Mouse (Mus musculus) CH12F3 (cell line): Measurements from ENCODE around the gene Gm20518.

ENCODE experiments used
- in situ Hi-C: fragments of 300-500 bp; cut with MboI; formaldehyde crosslinking; loops from 2 replicates; pipeline ENCODE4 v1.14.3; 2020; ENCODE audit warnings: low sequenced_read_pairs

Gm20518 gene

GRCm38 (mm10) chr16:17896091-17896490, 4.6 kb upstream of the Gm20518 start:
- in situ Hi-C loops: no loop called here

DNA sequence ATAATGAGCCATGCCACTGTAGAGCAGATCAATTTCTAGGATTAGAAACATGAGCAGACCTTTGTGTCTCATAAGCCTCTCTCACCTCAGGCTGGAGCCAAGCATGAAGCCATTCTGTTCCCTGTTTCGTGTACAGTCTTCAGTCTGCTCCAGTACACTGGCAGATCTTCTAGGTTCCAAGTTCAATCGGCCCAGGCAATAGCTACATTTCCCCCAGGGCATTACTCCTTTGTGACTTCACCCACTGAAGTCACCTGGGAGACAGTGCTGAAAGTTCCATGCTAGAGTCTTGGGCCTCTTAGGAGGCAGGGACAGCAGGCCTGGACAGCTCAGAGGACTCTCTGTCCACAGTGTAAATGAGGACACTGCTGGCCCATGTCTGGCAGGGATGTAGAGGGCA, 2.5 kb upstream of the Gm20518 start, which contains the start of gene Tssk1:
TSS of gene Tssk1 (plus strand) at position 301 of the 400 bp plus-strand sequence.
- in situ Hi-C loops: no loop called here

GRCm38 (mm10) chr16:17892606-17893005, 1.1 kb upstream of the Gm20518 start:
- in situ Hi-C loops: no loop called here

- in situ Hi-C loops: no loop called here
Measured at GRCm38 (mm10) chr16:17890917-17891566, 429 bp downstream of the Gm20518 start.

- in situ Hi-C loops: no loop called here
Measured at GRCm38 (mm10) chr16:17890342-17890727, 1.1 kb downstream of the Gm20518 start.

- in situ Hi-C loops: no loop called here
Measured at GRCm38 (mm10) chr16:17889689-17890341, 1.7 kb downstream of the Gm20518 start.

- in situ Hi-C loops: no loop called here
Measured at GRCm38 (mm10) chr16:17884116-17884515, 7.4 kb downstream of the Gm20518 start.

- in situ Hi-C loops: no loop called here
Measured at GRCm38 (mm10) chr16:17882196-17882595, 9.3 kb downstream of the Gm20518 start.

- in situ Hi-C loops: no loop called here
Measured at GRCm38 (mm10) chr16:17879571-17879970, 11.9 kb downstream of the Gm20518 start.

GRCm38 (mm10) chr16:17876096-17876495, 15.4 kb downstream of the Gm20518 start:
- in situ Hi-C loops: no loop called here

GRCm38 (mm10) chr16:17875174-17875573, 16.3 kb downstream of the Gm20518 start:
- in situ Hi-C loops: no loop called here

DNA sequence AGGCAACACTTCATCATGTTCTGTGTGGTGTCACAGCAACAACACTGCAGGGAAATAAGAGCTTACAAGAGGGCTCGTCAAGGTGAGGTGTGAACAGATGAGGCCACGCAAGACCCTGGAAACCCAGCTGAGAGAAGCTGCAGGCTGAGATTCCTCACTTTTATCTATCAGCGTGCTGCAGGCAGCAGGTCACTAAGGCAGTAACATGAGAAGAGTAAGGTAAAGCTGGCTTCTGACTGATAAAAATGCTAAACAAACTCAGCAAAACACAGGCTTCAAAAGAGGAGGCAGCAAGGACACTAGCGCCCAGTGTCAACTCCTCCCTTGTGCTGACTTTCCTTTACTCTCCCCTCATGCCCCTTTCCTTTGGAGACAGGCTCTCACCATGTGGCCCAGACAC, 18.5 kb downstream of the Gm20518 start:
- in situ Hi-C loops: no loop called here

DNA sequence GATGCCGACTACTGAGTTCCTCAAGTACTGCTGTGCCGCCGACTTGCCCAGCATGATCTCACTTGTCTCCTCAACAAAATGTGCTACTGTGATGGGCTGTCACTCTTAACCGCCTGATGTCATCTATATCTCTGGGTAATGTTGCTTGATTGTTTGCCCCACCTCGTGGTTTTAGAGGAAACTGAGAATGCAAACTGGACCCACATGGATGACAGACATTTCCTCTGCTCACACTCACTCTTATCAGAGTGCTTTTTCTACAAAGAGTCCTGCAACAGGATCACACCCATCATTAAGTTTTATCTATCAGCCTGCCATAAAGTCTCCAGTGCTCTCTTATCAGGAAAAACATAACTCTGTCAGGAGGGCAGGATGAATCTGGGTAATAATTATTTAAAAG, 20.2 kb downstream of the Gm20518 start:
- in situ Hi-C loops: no loop called here

DNA sequence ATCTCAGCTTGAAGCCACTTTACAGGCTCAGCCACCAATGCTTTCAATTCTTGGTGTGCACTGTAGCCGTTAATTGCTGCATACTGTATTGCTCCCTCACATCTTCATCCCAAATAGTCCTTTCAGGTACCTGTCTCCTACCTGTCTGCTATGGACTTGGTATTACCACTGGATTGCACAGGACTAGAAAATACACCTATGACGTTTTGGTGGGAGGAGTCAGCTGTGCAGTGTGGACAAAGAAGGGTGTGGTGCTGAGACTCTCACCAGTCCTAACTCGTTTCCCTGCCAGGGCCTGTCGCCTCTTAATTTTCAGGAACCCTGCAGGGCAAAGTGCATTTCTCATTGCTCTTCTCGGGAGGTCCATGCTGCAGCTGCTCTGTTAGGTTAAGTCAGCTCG, 25.7 kb downstream of the Gm20518 start:
- in situ Hi-C loops: no loop called here

GRCm38 (mm10) chr16:17865293-17865692, 26.2 kb downstream of the Gm20518 start:
- in situ Hi-C loops: no loop called here

DNA sequence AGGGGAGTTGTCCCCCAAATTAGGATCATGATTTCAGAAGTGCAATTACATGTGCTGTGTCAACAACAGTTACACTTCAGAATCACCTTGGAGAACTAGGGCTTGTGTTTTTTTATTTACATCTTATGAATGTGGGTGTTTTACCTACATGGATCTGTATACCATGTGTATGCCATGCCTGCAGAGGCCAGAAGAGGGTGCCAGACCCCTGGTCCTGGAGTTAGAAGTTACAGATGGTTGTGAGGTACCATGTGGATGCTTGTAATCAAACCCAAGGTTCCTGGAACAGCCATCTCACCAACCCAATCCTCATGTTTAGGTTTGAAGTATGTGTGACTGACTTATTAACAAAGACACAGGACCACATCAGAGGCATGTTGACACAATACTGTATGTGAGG, 32.9 kb downstream of the Gm20518 start:
- in situ Hi-C loops: no loop called here

DNA sequence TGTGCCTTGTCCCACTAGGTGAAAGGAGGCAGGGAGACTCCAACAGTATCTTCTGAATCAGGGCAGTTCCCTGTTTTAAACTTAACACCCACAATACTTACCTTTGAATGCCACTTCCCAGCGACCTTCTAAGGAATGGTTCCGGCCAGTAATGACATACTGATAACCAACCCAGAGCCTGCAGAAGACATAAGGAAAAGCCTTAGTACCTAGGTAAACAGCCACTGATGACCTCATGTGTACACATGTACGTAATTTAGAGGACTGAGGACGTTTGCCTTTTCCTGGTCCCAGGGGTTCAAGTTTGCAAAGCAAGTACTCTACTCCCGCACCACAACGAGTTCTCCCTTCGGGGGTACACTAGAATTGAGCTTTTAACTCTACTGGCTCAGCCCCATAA, 34.3 kb downstream of the Gm20518 start:
- in situ Hi-C loops: no loop called here

GRCm38 (mm10) chr16:17853263-17853662, 38.2 kb downstream of the Gm20518 start:
- in situ Hi-C loops: no loop called here

GRCm38 (mm10) chr16:17851860-17852259, 39.6 kb downstream of the Gm20518 start:
- in situ Hi-C loops: no loop called here

GRCm38 (mm10) chr16:17851331-17851730, 40.1 kb downstream of the Gm20518 start:
- in situ Hi-C loops: no loop called here

DNA sequence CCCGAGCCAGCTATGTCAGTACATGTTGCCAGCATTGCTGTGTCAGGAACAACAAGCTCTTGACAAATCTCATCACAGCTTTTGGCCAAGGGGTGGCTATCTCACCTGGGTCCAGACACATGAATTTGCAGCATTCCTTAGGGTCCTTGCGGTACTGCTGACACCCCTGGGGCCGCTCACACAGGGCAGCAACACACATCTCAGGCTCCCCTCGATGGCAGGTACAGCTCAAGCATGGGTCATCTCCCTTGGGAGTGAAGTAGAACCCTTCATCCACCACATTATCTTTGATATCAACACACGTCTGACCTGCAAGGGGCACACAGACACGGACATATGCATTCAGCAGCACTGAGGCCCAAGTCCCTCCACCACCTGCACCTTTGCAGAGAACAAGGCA, 42.0 kb downstream of the Gm20518 start:
- in situ Hi-C loops: no loop called here

DNA sequence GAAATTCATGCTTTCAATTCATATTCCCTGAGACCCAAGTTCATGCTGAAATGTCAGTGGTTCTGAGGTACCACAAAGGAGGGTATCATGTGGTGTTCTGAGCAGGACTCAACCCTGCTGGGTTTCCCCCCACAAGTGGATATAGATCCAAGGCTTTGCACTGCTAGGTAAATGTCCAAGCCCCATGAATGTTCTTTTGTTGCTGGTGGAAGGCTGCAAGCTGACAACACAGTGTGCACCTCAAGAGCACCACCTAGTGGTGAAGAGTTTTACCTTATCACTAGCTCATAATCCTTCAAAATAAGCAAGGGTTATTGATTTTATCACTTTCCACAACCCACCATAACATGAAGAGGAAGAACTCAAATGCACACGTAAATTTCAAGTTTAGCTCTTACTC, 42.5 kb downstream of the Gm20518 start:
- in situ Hi-C loops: no loop called here

- in situ Hi-C loops: no loop called here
Measured at GRCm38 (mm10) chr16:17848431-17848830, 43.0 kb downstream of the Gm20518 start.
